Mouse (Mus musculus) liver, adult 2 months (tissue): ENCODE measurements around the gene Chd9.

ENCODE experiments used
- CTCF ChIP-seq: fragments of 200-500 bp; IDR thresholded peaks from 2 replicates; pipeline ENCODE4 v1.5.1; 2011; ENCODE audit warnings: low read depth, low read length, control low read depth
- POLR2A ChIP-seq: fragments of 200-500 bp; IDR thresholded peaks from 2 replicates; pipeline ENCODE4 v1.6.1; 2011; ENCODE audit warnings: low read length, control low read depth; ENCODE audit not compliant: insufficient read depth; ENCODE audit errors: extremely low read depth

DNA sequence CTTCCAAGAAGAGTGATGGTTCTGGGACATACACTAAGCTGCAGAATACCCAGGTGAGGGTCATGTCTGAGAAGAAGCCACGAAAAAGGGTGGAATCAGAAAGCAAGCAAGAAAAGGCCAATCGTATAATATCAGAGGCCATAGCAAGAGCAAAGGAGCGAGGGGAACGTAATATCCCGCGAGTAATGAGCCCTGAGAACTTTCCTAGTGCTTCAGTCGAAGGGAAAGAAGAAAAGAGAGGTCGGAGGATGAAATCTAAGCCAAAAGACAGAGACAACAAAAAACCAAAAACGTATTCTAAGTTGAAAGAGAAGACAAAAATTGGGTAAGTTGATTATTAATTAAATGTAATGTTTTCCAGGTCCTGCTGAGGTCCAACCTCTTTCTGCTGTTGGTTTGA is 128.2 kb downstream of the Chd9 start:
- TF ChIP-seq CTCF (no peak), POLR2A (no peak)
